Mouse (Mus musculus) embryonic fibroblast, embryonic 13.5 days (primary cell): ENCODE results near the gene Fga. TPM values are rescaled to one million over a fixed set of nuclear protein-coding genes. Genes with fewer than 3 reads are reported as not detected.

Experiments
- H3K27ac ChIP-seq: 2 replicates; pipeline ENCODE4 v1.5.1; 2012; ENCODE audit warnings: low read length, control low read depth, inconsistent platforms; ENCODE audit not compliant: insufficient read depth
- H3K4me1 ChIP-seq: 2 replicates; pipeline ENCODE4 v1.6.1; 2011; ENCODE audit warnings: low read length; ENCODE audit not compliant: control insufficient read depth, insufficient read depth
- H3K4me3 ChIP-seq: 2 replicates; pipeline ENCODE4 v1.5.1; 2011; ENCODE audit warnings: mild to moderate bottlenecking, control low read depth, low read length; ENCODE audit not compliant: insufficient read depth
- CTCF ChIP-seq: IDR thresholded peaks from 2 replicates; pipeline ENCODE4 v1.5.1; 2011; ENCODE audit warnings: mild to moderate bottlenecking, control low read depth, low read length, moderate library complexity, borderline replicate concordance; ENCODE audit not compliant: insufficient read depth
- POLR2A ChIP-seq: IDR thresholded peaks from 2 replicates; pipeline ENCODE4 v1.6.1; 2011; ENCODE audit warnings: low read depth, mild to moderate bottlenecking, control low read depth, low read length, moderate library complexity
- polyA plus RNA-seq: library from polyadenylated mRNA; stranded (reverse); fragments of >200 nt; gene quantifications from 2 replicates; pipeline ENCODE4 v1.2.4, GENCODE M21; 2011; ENCODE audit warnings: low read depth; ENCODE audit not compliant: missing spikeins, insufficient read length

Fga gene
- not detected in 2 replicates for polyA plus RNA-seq

- Histone ChIP-seq H3K4me1 (no peaks in the 10 kb centered on the region), H3K4me3 (no peak within 1 kb of the TSS), H3K27ac (no peak within 1 kb of the TSS)
- TF ChIP-seq CTCF: no peak
- no peak for TF ChIP-seq POLR2A
These were observed at the start of gene Fga for GRCm38 (mm10) chr3:83025475-83026301. Gene Fga, plus strand, starts transcription at chr3:83026076.

- Histone ChIP-seq H3K4me1 (no peaks in the 10 kb centered on the region), H3K27ac (no peak overlapping the region)
- TF ChIP-seq CTCF (no peak), POLR2A (no peak)
These were observed 45.1 kb upstream of the Fga start for GRCm38 (mm10) chr3:82980818-82981217.

GRCm38 (mm10) chr3:82981861-82982260 lies 44.0 kb upstream of the Fga start:
- no peak overlapping the region for H3K4me3 ChIP-seq
- H3K27ac ChIP-seq: no peak overlapping the region
- no peaks in the 10 kb centered on the region for H3K4me1 ChIP-seq
- no peak for TF ChIP-seq POLR2A
- TF ChIP-seq CTCF: no peak

More at GRCm38 (mm10) chr3:82980818-82981217, 45.1 kb upstream of the Fga start:
- no peak overlapping the region for H3K4me3 ChIP-seq

- Histone ChIP-seq H3K4me1 (no peaks in the 10 kb centered on the region), H3K4me3 (no peak overlapping the region), H3K27ac (no peak overlapping the region)
- TF ChIP-seq CTCF: no peak
- no peak for TF ChIP-seq POLR2A
These were observed 41.0 kb upstream of the Fga start for GRCm38 (mm10) chr3:82984840-82985239.

GRCm38 (mm10) chr3:82991963-82992362 lies 33.9 kb upstream of the Fga start:
- Histone ChIP-seq H3K27ac (no peak overlapping the region), H3K4me1 (no peaks in the 10 kb centered on the region), H3K4me3 (no peak overlapping the region)
- TF ChIP-seq CTCF (no peak), POLR2A (no peak)

- Histone ChIP-seq H3K4me1 (no peaks in the 10 kb centered on the region), H3K4me3 (no peak overlapping the region), H3K27ac (no peak overlapping the region)
- no peak for TF ChIP-seq POLR2A
- TF ChIP-seq CTCF: no peak
These were observed 32.9 kb upstream of the Fga start for GRCm38 (mm10) chr3:82992956-82993355.

- Histone ChIP-seq H3K4me1 (no peaks in the 10 kb centered on the region), H3K27ac (no peak overlapping the region), H3K4me3 (no peak overlapping the region)
- TF ChIP-seq CTCF: peak; percentile 81
- TF ChIP-seq POLR2A: no peak
These were observed 30.5 kb upstream of the Fga start for GRCm38 (mm10) chr3:82995368-82995767.

GRCm38 (mm10) chr3:82996656-82997055 lies 29.2 kb upstream of the Fga start:
- no peak overlapping the region for H3K4me3 ChIP-seq
- H3K4me1 ChIP-seq: no peaks in the 10 kb centered on the region
- no peak for TF ChIP-seq CTCF
- no peak for TF ChIP-seq POLR2A
- H3K27ac ChIP-seq: no peak overlapping the region

- no peak overlapping the region for H3K27ac ChIP-seq
- TF ChIP-seq CTCF (no peak), POLR2A (no peak)
- no peak overlapping the region for H3K4me3 ChIP-seq
- no peaks in the 10 kb centered on the region for H3K4me1 ChIP-seq
These were observed 27.0 kb upstream of the Fga start for GRCm38 (mm10) chr3:82998772-82999463.

- no peak for TF ChIP-seq CTCF
- TF ChIP-seq POLR2A: no peak
- H3K4me3 ChIP-seq: no peak overlapping the region
- H3K27ac ChIP-seq: no peak overlapping the region
- no peaks in the 10 kb centered on the region for H3K4me1 ChIP-seq
These were observed 25.9 kb upstream of the Fga start for GRCm38 (mm10) chr3:82999995-83000394.
